Mouse (Mus musculus) brain, embryonic 14.5 days (tissue): ENCODE results near the gene Daam1. TPM values are rescaled to one million over a fixed set of nuclear protein-coding genes. Genes with fewer than 3 reads are reported as not detected.
A peak's percentile ranks its signal among the peaks of the same experiment; 100 is the strongest.

Source experiments
- DNase-seq: peaks from one replicate; pipeline ENCODE4 v3.0.0-alpha.2; 2011; ENCODE audit warnings: low read depth
- CTCF ChIP-seq: fragments of 200-500 bp; IDR thresholded peaks from 2 replicates; pipeline ENCODE4 v1.5.1; 2012; ENCODE audit warnings: inconsistent platforms, mild to moderate bottlenecking, moderate library complexity, borderline replicate concordance; ENCODE audit not compliant: insufficient read depth, insufficient read length; ENCODE audit errors: extremely low read depth
- POLR2A ChIP-seq: fragments of 200-500 bp; IDR thresholded peaks from 2 replicates; pipeline ENCODE4 v1.6.1; 2012; ENCODE audit warnings: mild to moderate bottlenecking, inconsistent platforms, borderline replicate concordance; ENCODE audit not compliant: poor library complexity, insufficient read depth, insufficient read length, severe bottlenecking; ENCODE audit errors: extremely low read depth
- polyA plus RNA-seq: library from polyadenylated mRNA; depleted of rRNA; stranded (reverse); fragments of >200 nt; gene quantifications from 2 replicates; pipeline ENCODE4 v1.2.3, GENCODE M21; 2012

Daam1 gene
- polyA plus RNA-seq, 1 experiment = 47.3 TPM

DNA sequence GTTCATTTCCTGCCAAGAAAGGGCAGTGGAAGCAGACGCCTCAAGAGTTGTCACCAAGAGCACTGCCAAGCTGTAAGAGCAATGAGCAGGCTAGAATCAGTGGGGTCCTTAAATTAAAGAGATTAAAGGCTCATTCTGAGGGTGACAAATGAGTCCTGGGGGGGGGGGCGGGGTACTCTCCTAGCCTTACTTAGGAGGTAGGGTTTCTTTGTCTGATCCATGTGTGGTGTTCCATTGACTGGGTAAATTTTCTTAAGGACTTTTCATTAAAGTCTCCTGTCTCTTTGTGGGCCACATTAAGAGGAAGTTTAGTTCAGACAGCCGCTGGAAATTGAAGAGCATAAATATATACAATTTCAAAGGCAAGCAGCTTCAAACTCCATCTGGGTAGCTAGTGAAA lies 138.1 kb downstream of the Daam1 start:
- DNase-seq = no peak
- no peak for TF ChIP-seq POLR2A
- TF ChIP-seq CTCF = no peak

DNA sequence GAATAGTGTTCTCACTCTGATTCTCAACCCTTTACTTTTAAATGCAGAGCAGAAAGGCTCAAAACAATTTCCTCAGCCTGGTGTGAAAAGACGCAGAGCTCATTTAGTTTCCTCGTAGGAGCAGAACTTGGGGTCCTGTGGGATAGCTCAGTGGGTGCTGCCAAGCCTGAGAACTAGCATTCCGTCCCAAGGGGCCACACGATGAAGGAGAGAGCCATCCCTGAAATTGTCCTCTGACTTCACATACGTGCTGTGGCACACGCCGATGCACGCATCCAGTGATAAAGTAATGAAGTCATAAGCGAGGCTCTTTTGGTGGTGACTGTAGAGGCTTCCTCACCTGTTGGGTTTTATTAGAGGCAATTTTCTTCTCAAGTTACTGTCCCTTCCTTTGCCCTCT lies 138.6 kb downstream of the Daam1 start:
- peak; percentile 19 for DNase-seq
- no peak for TF ChIP-seq POLR2A

DNA sequence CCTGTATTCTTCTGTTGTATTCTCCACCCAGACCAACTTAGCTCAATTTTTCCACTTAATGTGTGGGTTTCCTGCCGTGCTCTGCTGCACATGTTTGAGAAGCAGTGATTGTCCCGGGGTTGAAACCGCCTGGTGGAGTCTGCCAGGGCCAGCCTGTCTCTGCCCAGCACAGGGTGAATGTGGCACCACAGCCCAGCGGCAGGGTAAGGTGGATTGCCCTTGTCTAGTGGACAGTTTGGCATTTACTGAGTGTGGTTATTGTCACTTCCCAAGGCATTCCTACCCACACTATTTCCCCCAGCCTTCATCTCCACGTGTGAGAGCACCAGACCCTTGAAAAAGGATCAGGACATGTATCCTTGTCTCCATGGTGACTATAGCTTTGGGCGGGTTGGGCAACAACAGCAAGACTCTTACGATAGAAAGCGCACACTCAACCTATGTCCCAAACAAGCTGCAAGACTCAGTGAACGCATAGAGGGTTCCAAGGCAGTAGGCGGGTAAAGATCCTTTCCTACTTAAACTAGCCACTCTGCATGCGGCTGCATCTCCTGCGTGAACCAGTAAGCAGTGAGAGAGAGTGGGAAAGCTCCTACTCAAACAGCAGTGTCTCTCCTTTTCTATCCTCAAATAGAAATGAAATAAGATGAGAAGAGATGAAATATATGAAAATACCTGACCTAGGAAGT lies 139.2 kb downstream of the Daam1 start:
- no peak for DNase-seq
- TF ChIP-seq POLR2A (no peak), CTCF (no peak)

DNA sequence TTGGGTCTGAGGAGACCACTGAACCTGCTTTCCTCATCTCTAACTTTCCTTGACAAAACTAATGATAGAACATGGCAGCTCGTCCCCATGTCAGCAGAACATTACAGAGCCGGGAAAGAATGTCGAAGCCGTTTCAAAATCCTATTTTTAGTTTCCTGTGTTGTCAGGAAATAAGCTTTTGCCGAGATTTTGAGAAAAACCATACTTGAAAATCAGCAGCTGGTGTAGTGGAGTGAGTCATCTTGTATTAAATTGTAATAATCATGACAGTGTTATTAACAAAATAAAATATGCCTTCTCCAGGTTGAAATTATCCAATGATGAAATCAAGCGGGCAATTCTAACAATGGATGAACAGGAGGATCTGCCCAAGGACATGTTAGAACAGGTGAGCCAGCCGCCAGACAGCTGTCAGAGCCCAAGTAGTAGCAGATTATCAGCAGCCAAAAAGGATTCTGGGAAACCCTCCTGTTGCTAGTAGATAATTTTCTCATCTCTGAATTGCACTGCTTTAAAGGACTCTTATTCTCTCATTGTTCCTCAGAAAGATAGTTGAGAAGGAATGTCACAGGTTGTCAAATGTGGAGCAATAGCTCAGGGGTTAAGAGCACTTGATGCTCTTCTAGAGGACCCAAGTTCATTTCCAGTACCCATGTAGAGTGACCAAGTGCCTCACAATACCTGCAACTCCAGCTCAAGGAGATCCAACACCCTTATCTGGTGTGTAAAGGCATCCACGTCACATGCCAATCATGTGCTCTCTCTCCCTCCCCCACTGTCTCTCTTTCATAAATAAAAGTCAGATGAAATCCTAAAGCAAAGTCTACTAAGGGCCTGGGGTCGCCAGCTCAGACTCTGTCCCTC lies 140.1 kb downstream of the Daam1 start:
- no peak for DNase-seq
- no peak for TF ChIP-seq POLR2A
- no peak for TF ChIP-seq CTCF

DNA sequence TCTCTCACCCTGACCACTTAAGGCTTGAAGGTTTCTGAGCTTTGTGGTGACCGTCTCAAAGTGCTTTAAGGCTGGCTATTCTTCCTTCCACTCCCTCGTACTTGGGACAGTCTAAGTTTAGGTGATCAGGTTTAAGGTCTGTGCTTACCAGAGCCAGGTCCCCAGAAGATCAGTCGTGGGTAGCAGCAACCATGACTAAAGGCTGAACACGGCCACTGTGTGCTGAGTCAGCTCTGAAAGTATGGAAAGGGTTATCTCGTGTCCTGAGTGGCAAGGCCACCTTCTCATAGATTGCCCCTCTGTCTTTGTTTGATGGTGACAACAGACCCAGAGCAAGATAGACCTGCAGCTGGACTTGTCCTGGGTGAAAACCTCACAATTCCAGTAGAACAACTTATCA lies 141.2 kb downstream of the Daam1 start:
- TF ChIP-seq CTCF = no peak
- DNase-seq = no peak

DNA sequence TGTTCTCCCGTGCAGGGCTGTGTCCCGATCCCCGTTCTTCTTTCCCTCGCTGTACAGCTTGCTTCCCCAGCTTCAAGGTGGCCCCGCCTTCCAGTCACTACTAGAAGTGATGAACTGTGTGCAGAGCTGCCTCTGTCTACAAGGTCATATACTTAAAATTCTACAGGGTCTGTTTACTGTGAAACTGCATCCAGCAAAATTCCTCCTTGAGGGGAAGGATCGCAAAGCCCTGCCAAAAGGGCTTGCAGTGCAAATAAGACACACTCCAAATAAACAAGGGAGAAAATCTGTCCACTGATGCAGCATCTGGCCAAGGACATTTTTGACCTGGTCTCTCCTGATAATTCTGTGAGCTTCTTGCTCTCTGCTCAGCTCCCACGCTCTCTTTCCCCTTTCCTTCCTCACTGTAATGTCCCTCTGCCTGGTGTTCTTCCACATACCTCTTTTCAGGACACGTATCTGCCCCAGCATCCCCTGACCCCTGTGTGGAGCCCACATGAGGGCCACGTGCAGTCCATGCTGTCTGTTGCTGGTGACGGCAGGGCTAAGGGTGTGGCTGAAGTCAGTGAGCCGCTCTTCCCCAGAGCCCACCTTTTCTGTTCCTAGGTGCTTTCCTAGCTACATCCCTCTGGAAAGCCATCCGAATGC lies 141.9 kb downstream of the Daam1 start:
- no peak for DNase-seq

DNA sequence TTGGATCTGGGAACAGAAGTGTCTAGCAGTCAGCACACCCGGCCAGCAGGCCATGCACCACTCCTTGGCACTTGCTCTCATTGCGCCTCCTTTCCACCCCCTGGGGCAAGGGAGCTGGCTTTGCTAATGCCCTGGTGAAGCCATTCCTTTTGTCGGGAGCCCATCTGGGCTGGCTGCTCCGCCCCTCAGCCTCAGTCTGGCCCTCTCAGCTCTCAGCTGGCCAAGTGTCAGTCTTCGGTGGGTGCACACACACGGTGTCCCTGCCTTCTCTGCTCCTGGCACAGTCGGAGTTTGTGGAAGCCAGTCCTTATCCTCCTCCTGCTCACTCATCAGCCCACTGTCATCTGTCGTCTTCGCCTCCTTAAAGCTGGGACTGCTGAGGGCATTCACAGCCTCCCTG lies 142.7 kb downstream of the Daam1 start:
- no peak for TF ChIP-seq POLR2A
- no peak for TF ChIP-seq CTCF
- peak; percentile 65 for DNase-seq

More for the DNA sequence above, 141.9 kb downstream of the Daam1 start:
- TF ChIP-seq CTCF = no peak
- no peak for TF ChIP-seq POLR2A

DNA sequence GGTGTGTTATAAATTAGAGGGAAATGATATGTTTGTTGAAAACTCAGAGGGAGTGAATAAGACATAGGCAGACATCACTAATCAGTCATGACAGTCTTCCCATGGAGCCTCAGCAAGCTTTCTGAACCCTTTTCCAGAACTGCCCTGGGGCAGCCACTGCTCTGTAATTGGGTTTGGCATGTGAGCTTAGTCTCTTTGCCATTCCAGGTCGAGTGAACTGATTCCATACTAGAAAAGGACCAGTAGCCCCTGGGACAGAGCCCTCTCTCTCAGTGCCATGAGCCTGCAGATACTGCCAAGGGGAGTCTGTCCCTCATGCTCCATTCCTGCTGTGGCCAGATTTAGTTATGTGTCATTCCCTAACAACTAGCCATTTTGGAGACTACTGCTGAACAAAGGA lies 144.7 kb downstream of the Daam1 start:
- DNase-seq = peak; percentile 49
- no peak for TF ChIP-seq CTCF
- TF ChIP-seq POLR2A = no peak

DNA sequence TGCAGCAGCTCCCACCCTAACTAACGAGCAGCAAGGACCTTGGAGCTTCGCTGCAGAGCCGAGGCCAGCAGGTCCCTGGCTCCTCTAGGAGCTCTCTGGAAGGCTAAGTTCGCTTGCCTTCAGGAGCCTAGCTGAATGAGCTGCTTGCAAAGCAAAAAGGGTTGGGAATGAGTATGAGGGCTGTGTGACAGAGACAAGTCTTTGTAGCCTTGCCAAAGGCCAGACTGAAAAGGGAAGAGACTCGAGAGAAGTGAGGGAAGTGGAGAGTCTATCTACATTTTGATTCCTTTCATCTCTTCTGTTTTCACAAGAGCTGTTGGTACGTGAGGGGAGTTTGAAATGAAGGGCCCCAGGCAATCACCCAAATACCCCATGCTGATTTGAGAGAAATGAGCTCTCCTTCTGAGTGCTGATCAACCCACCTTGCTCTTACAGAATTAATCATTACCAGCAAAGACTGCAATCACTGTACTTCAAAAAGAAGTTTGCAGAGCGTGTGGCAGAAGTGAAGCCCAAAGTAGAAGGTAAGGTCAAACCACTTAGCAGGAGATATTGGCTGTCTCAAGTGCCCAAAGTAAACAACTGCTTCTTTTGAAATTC lies 145.6 kb downstream of the Daam1 start:
- TF ChIP-seq CTCF = no peak
- TF ChIP-seq POLR2A = no peak
- peak; percentile 91 for DNase-seq

DNA sequence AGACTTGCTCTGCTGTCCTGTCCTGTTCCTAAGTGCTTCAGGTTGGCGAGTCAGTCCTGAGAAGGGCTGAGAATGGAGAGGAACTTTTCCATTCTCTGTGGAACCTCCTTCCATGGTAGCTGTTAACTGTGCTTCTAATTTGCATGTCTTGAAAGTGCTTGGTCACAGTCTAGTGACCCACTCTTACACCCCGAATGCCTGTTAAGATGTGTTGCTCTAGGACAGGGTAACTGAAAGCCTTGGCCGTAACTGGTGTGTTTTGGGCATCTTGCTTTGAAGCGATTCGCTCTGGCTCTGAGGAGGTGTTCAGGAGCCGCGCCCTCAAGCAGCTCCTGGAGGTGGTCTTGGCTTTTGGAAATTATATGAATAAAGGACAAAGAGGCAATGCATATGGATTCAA lies 146.5 kb downstream of the Daam1 start:
- no peak for TF ChIP-seq POLR2A
- no peak for TF ChIP-seq CTCF
- no peak for DNase-seq
